ENCODE assay signal across 10 mouse cellular contexts in genomic region chr4:117705361-117705760, GRCm38 (mm10). TPM values are rescaled to one million over a fixed set of nuclear protein-coding genes. Genes with fewer than 3 reads are reported as not detected.
DNase-seq lines count a peak whose midpoint lies in the region; ATAC-seq lines count a peak whose summit lies in the region.
"Had no signal": no experiment of that assay in that cellular context is flagged by ENCODE, and none has a peak within 500 bp of the region (broad histone marks: within the 10 kb centered on the region; RNA-seq: fewer than 3 reads in every experiment).

No protein-coding gene starts in this region.

- H3K4me2 ChIP-seq in heart, embryonic 12.5 days, result no peak overlapping the region
- H3K4me2 ChIP-seq: limb, embryonic 13.5 days had no signal

- no peaks in the 10 kb centered on the region for H3K36me3 ChIP-seq in heart, embryonic 12.5 days
- H3K36me3 ChIP-seq: limb, embryonic 13.5 days had no signal

- no peak for ATAC-seq in heart, embryonic 12.5 days (ENCODE audit: insufficient number of reproducible peaks, low FRiP score)

- DNase-seq in heart, adult 18-20 months, result peak; percentile 8 to 72
- DNase-seq in 416B (ENCODE audit: low read depth), result peak; percentile 69
- DNase-seq in WW6 (ENCODE audit: low read depth, low spot score), result peak; percentile 13
- peak; percentile 66 for DNase-seq in embryo, embryonic 11 days
- peak; percentile 68 to 70 for DNase-seq in kidney, postnatal 4 days
- DNase-seq in lung, postnatal 10 days, result peak; percentile 70
- DNase-seq in thymus, postnatal 14 days, result peak; percentile 37

- H3K27me3 ChIP-seq in heart, embryonic 12.5 days (replicated peaks), result no peaks in the 10 kb centered on the region
- H3K27me3 ChIP-seq: limb, embryonic 13.5 days had no signal

- no peak overlapping the region for H3K9ac ChIP-seq in heart, embryonic 12.5 days
- H3K9ac ChIP-seq: limb, embryonic 13.5 days had no signal

- WGBS in heart, embryonic 12.5 days, result 5% methylated on average over 7 of the region's 7 CpGs

- H3K27ac ChIP-seq in heart, embryonic 12.5 days (ENCODE audit: poor library complexity, severe bottlenecking), result no peak overlapping the region
- H3K27ac ChIP-seq: limb, embryonic 13.5 days had no signal

- no peaks in the 10 kb centered on the region for H3K4me1 ChIP-seq in heart, embryonic 12.5 days (replicated peaks)
- H3K4me1 ChIP-seq: limb, embryonic 13.5 days had no signal

- H3K4me3 ChIP-seq in heart, embryonic 12.5 days, result no peak overlapping the region
- H3K4me3 ChIP-seq: limb, embryonic 13.5 days had no signal

- H3K9me3 ChIP-seq in heart, embryonic 12.5 days (replicated peaks), result no peaks in the 10 kb centered on the region
- H3K9me3 ChIP-seq: limb, embryonic 13.5 days had no signal

RNA-seq across cellular contexts. Expression of gene Gm12845, which starts 18.9 kb away (rescaled TPM):
- total RNA-seq in heart, adult 18-20 months (2021), result not detected
- not detected in 2 replicates for polyA plus RNA-seq in heart, embryonic 12.5 days (2016; fragmentation: Nextera tagmentation; extraction: Ambion mirVana)
- polyA plus RNA-seq: limb, embryonic 13.5 days; spleen, adult 2 months had no signal

RNA-seq across cellular contexts. Expression of gene Dmap1, which starts 23.3 kb away (rescaled TPM):
- total RNA-seq in heart, adult 18-20 months (2021), result 10 to 100 TPM; 19.9 to 20.1 TPM
- 44.0 and 47.2 TPM in 2 replicates for polyA plus RNA-seq in heart, embryonic 12.5 days (2016; fragmentation: Nextera tagmentation; extraction: Ambion mirVana)

Comparison
In these comparisons a context has a peak if more than half of its experiments do, and no peak if none do; other contexts are left out.
1. DNase-seq: peak in every context shown above with its lines; median percentile 70 in lung, postnatal 10 days; 69 in 416B; 69 in kidney, postnatal 4 days; 66 in embryo, embryonic 11 days; 40 in heart, adult 18-20 months; 37 in thymus, postnatal 14 days; 13 in WW6.